Mouse (Mus musculus) hindbrain, embryonic 15.5 days (tissue): ENCODE data around the gene Gabpb1. TPM values are rescaled to one million over a fixed set of nuclear protein-coding genes. Genes with fewer than 3 reads are reported as not detected.
A peak's percentile ranks its signal among the peaks of the same experiment; 100 is the strongest.

Source experiments
- ATAC-seq: fragments of 200-750 bp; cut with Nextera tagmentation; 2 replicates; pipeline ENCODE4 v1.8.0; 2017; ENCODE audit warnings: low read depth, moderate number of reproducible peaks, moderate TSS enrichment; ENCODE audit not compliant: low FRiP score
- H3K27ac ChIP-seq: fragments of 300-500 bp; sonication (generic); replicated peaks from 2 replicates; pipeline ENCODE4 v1.5.1; 2015; ENCODE audit warnings: mild to moderate bottlenecking, inconsistent platforms
- H3K27me3 ChIP-seq: fragments of 300-500 bp; sonication (generic); 2 replicates; pipeline ENCODE4 v1.6.1; 2015; ENCODE audit warnings: control low read depth, inconsistent platforms
- H3K36me3 ChIP-seq: fragments of 300-500 bp; sonication (generic); 2 replicates; pipeline ENCODE4 v1.6.1; 2015; ENCODE audit warnings: control low read depth, inconsistent platforms
- H3K4me1 ChIP-seq: fragments of 300-500 bp; sonication (generic); replicated peaks from 2 replicates; pipeline ENCODE4 v1.6.1; 2015; ENCODE audit warnings: control low read depth, inconsistent platforms
- H3K4me2 ChIP-seq: fragments of 300-500 bp; sonication (generic); 2 replicates; pipeline ENCODE4 v1.6.1; 2015; ENCODE audit warnings: moderate library complexity, mild to moderate bottlenecking, inconsistent platforms
- H3K4me3 ChIP-seq: fragments of 300-500 bp; sonication (generic); 2 replicates; pipeline ENCODE4 v1.5.1; 2015; ENCODE audit warnings: mild to moderate bottlenecking, inconsistent platforms
- H3K9ac ChIP-seq: fragments of 300-500 bp; sonication (generic); 2 replicates; pipeline ENCODE4 v1.6.1; 2015; ENCODE audit warnings: inconsistent platforms
- H3K9me3 ChIP-seq: fragments of 300-500 bp; sonication (generic); 2 replicates; pipeline ENCODE4 v1.6.1; 2016; ENCODE audit warnings: control low read depth, inconsistent platforms
- WGBS: fragments of 180-500 bp; shearing (Covaris S2); methylation state at CpG from one replicate; pipeline ENCODE4 v1.1.7; 2015; 5-methylcytosine and 5-hydroxymethylcytosine counted together
- polyA plus RNA-seq: library from polyadenylated mRNA; unstranded; fragments of >200 nt; fragmentation: Nextera tagmentation; extraction: Ambion mirVana; gene quantifications from 2 replicates; pipeline ENCODE4 v1.2.1, GENCODE M21; 2015

The Gabpb1 gene
- polyA plus RNA-seq, 1 experiment from 2014 or later: 37.3 TPM

- no peak overlapping the region for H3K27ac ChIP-seq
- no peaks in the 10 kb centered on the region for H3K27me3 ChIP-seq
- no peaks in the 10 kb centered on the region for H3K4me1 ChIP-seq
- no peak overlapping the region for H3K4me3 ChIP-seq
- no peak overlapping the region for H3K4me2 ChIP-seq
- no peak overlapping the region for H3K9ac ChIP-seq
- H3K36me3 ChIP-seq: no peaks in the 10 kb centered on the region
- no peaks in the 10 kb centered on the region for H3K9me3 ChIP-seq
- WGBS: 91% methylated on average over 15 of the region's 15 CpGs
- ATAC-seq: no peak
Measured at GRCm38 (mm10) chr2:126606061-126606687, 70.0 kb downstream of the Gabpb1 start.

- no peak overlapping the region for H3K9ac ChIP-seq
- H3K27ac ChIP-seq: no peak overlapping the region
- H3K4me1 ChIP-seq: no peaks in the 10 kb centered on the region
- H3K4me2 ChIP-seq: no peak overlapping the region
- no peaks in the 10 kb centered on the region for H3K9me3 ChIP-seq
- WGBS: 91% methylated on average over 14 of the region's 14 CpGs
- ATAC-seq: no peak
- no peak overlapping the region for H3K4me3 ChIP-seq
- no peaks in the 10 kb centered on the region for H3K36me3 ChIP-seq
- no peaks in the 10 kb centered on the region for H3K27me3 ChIP-seq
Measured at GRCm38 (mm10) chr2:126601918-126602600, 74.1 kb downstream of the Gabpb1 start.

- no peak for ATAC-seq
- Histone ChIP-seq H3K9me3 (no peaks in the 10 kb centered on the region), H3K27me3 (no peaks in the 10 kb centered on the region), H3K4me3 (no peak overlapping the region), H3K36me3 (no peaks in the 10 kb centered on the region), H3K27ac (no peak overlapping the region), H3K9ac (no peak overlapping the region), H3K4me2 (no peak overlapping the region), H3K4me1 (no peaks in the 10 kb centered on the region)
- WGBS: 74% methylated on average over 14 of the region's 14 CpGs
Measured at GRCm38 (mm10) chr2:126600533-126600932, 75.6 kb downstream of the Gabpb1 start.

- Histone ChIP-seq H3K27me3 (no peaks in the 10 kb centered on the region), H3K4me2 (no peak overlapping the region), H3K4me3 (no peak overlapping the region), H3K4me1 (0 out of 2 replicates have a peak, but pooled peaks cover 3% of the 10 kb centered on the region), H3K9me3 (no peaks in the 10 kb centered on the region), H3K9ac (no peak overlapping the region), H3K36me3 (no peaks in the 10 kb centered on the region), H3K27ac (no peak overlapping the region)
- 23% methylated on average over 3 of the region's 3 CpGs for WGBS
- peak; percentile 66 for ATAC-seq
Measured at GRCm38 (mm10) chr2:126599005-126599404, 77.1 kb downstream of the Gabpb1 start.

GRCm38 (mm10) chr2:126598359-126598758, 77.8 kb downstream of the Gabpb1 start:
- Histone ChIP-seq H3K9ac (no peak overlapping the region), H3K4me2 (no peak overlapping the region), H3K27ac (no peak overlapping the region), H3K9me3 (no peaks in the 10 kb centered on the region), H3K36me3 (no peaks in the 10 kb centered on the region), H3K4me3 (no peak overlapping the region), H3K4me1 (0 out of 2 replicates have a peak, but pooled peaks cover 5% of the 10 kb centered on the region), H3K27me3 (no peaks in the 10 kb centered on the region)
- WGBS: 51% methylated on average over 2 of the region's 2 CpGs
- ATAC-seq: no peak

- H3K4me3 ChIP-seq: no peak overlapping the region
- no peak overlapping the region for H3K27ac ChIP-seq
- no peaks in the 10 kb centered on the region for H3K36me3 ChIP-seq
- no peak overlapping the region for H3K4me2 ChIP-seq
- no peak for ATAC-seq
- WGBS: 84% methylated on average over 20 of the region's 20 CpGs
- no peak overlapping the region for H3K9ac ChIP-seq
- H3K9me3 ChIP-seq: no peaks in the 10 kb centered on the region
- H3K4me1 ChIP-seq: 0 out of 2 replicates have a peak, but pooled peaks cover 5% of the 10 kb centered on the region
- no peaks in the 10 kb centered on the region for H3K27me3 ChIP-seq
Measured at GRCm38 (mm10) chr2:126597279-126598241, 78.6 kb downstream of the Gabpb1 start.

GRCm38 (mm10) chr2:126596347-126597072, 79.6 kb downstream of the Gabpb1 start:
- Histone ChIP-seq H3K27me3 (no peaks in the 10 kb centered on the region), H3K9ac (no peak overlapping the region), H3K4me3 (no peak overlapping the region), H3K27ac (no peak overlapping the region), H3K36me3 (no peaks in the 10 kb centered on the region), H3K4me2 (no peak overlapping the region), H3K9me3 (no peaks in the 10 kb centered on the region), H3K4me1 (0 out of 2 replicates have a peak, but pooled peaks cover 5% of the 10 kb centered on the region)
- 91% methylated on average over 7 of the region's 7 CpGs for WGBS
- no peak for ATAC-seq

GRCm38 (mm10) chr2:126593831-126594610, 82.1 kb downstream of the Gabpb1 start:
- no peak for ATAC-seq
- H3K27me3 ChIP-seq: no peaks in the 10 kb centered on the region

GRCm38 (mm10) chr2:126591304-126591703, 84.8 kb downstream of the Gabpb1 start:
- no peak for ATAC-seq
- Histone ChIP-seq H3K9ac (no peak overlapping the region), H3K27ac (no peak overlapping the region), H3K27me3 (no peaks in the 10 kb centered on the region), H3K4me3 (no peak overlapping the region), H3K4me2 (no peak overlapping the region), H3K9me3 (no peaks in the 10 kb centered on the region), H3K36me3 (peaks cover 23% of the 10 kb centered on the region), H3K4me1 (0 out of 2 replicates have a peak, but pooled peaks cover 5% of the 10 kb centered on the region)
- 92% methylated on average over 4 of the region's 4 CpGs for WGBS

More at GRCm38 (mm10) chr2:126593831-126594610, 82.1 kb downstream of the Gabpb1 start:
- peaks cover 2% of the 10 kb centered on the region; the same call in 1 of the 2 replicates for H3K36me3 ChIP-seq
- H3K9me3 ChIP-seq: no peaks in the 10 kb centered on the region
- H3K4me3 ChIP-seq: peak overlapping the region; percentile 28
- 0 out of 2 replicates have a peak overlapping the region, but pooled peaks have one; percentile 16 for H3K9ac ChIP-seq
- no peak overlapping the region for H3K27ac ChIP-seq
- WGBS: 35% methylated on average over 26 of the region's 26 CpGs
- H3K4me2 ChIP-seq: peak overlapping the region; percentile 56
- 0 out of 2 replicates have a peak, but pooled peaks cover 5% of the 10 kb centered on the region for H3K4me1 ChIP-seq

- no peak overlapping the region for H3K27ac ChIP-seq
- no peak for ATAC-seq
- H3K36me3 ChIP-seq: peaks cover 27% of the 10 kb centered on the region
- no peaks in the 10 kb centered on the region for H3K27me3 ChIP-seq
- no peak overlapping the region for H3K4me3 ChIP-seq
- no peak overlapping the region for H3K4me2 ChIP-seq
- no peaks in the 10 kb centered on the region for H3K4me1 ChIP-seq
- H3K9ac ChIP-seq: no peak overlapping the region
- no peaks in the 10 kb centered on the region for H3K9me3 ChIP-seq
- 86% methylated on average over 3 of the region's 3 CpGs for WGBS
Measured at GRCm38 (mm10) chr2:126587468-126587867, 88.7 kb downstream of the Gabpb1 start.
